Mouse (Mus musculus) G1E-ER4 (cell line): Measurements from ENCODE around the gene Gata3. TPM values are rescaled to one million over a fixed set of nuclear protein-coding genes. Genes with fewer than 3 reads are reported as not detected.

Source experiments
- GATA1 ChIP-seq: IDR thresholded peaks from one replicate; pipeline ENCODE4 v1.8.0; 2012; ENCODE audit warnings: low read length, inconsistent platforms
- polyA plus RNA-seq: library from polyadenylated mRNA; stranded (reverse); fragments of >175 nt; gene quantifications from 2 replicates; pipeline ENCODE4 v1.2.3, GENCODE M21; 2012

Gene Gata3
- polyA plus RNA-seq, 1 experiment, result 9.1 TPM

GRCm38 (mm10) chr2:9890906-9891305 is 1.1 kb upstream of the Gata3 start:
- no peak for TF ChIP-seq GATA1

GRCm38 (mm10) chr2:9890251-9890650 is 417 bp upstream of the Gata3 start:
- TF ChIP-seq GATA1, result no peak

GRCm38 (mm10) chr2:9888913-9889650 is 752 bp downstream of the Gata3 start, which contains the start of gene 9230102O04Rik:
TSS of gene 9230102O04Rik (minus strand) at chr2:9889540.
- TF ChIP-seq GATA1, result no peak

GRCm38 (mm10) chr2:9887636-9888035 is 2.2 kb downstream of the Gata3 start:
- TF ChIP-seq GATA1, result no peak

GRCm38 (mm10) chr2:9886921-9887610 is 2.8 kb downstream of the Gata3 start:
- no peak for TF ChIP-seq GATA1

GRCm38 (mm10) chr2:9886031-9886430 is 3.8 kb downstream of the Gata3 start:
- TF ChIP-seq GATA1, result no peak

- TF ChIP-seq GATA1, result no peak
Observed at GRCm38 (mm10) chr2:9885217-9885770, 4.5 kb downstream of the Gata3 start.

- TF ChIP-seq GATA1, result no peak
Observed at GRCm38 (mm10) chr2:9884533-9885216, 5.2 kb downstream of the Gata3 start.

GRCm38 (mm10) chr2:9883803-9884532 is 5.9 kb downstream of the Gata3 start:
- no peak for TF ChIP-seq GATA1

GRCm38 (mm10) chr2:9882926-9883802 is 6.7 kb downstream of the Gata3 start:
- TF ChIP-seq GATA1, result no peak

GRCm38 (mm10) chr2:9882371-9882925 is 7.4 kb downstream of the Gata3 start:
- TF ChIP-seq GATA1, result no peak

GRCm38 (mm10) chr2:9881611-9882023 is 8.2 kb downstream of the Gata3 start:
- TF ChIP-seq GATA1, result no peak

GRCm38 (mm10) chr2:9881051-9881591 is 8.7 kb downstream of the Gata3 start, which contains the start of gene 4930412O13Rik:
TSS of gene 4930412O13Rik (plus strand) at chr2:9881252.
- TF ChIP-seq GATA1, result no peak

- no peak for TF ChIP-seq GATA1
Observed at GRCm38 (mm10) chr2:9880271-9880670, 9.6 kb downstream of the Gata3 start.
